Comparison of ENCODE assay signal across 8 mouse cellular contexts in genomic region chr1:84619131-84619760, GRCm38 (mm10).
DNase-seq lines count a peak whose midpoint lies in the region; ATAC-seq lines count a peak whose summit lies in the region.

No protein-coding gene starts in this region.

- H3K4me1 ChIP-seq in heart, embryonic 15.5 days (replicated peaks): peaks cover 4% of the 10 kb centered on the region; the same call in 1 of the 2 replicates
- H3K4me1 ChIP-seq in neural tube, embryonic 12.5 days: peaks cover 44% of the 10 kb centered on the region
- no peaks in the 10 kb centered on the region for H3K4me1 ChIP-seq in limb, embryonic 15.5 days

- 41% methylated on average over 16 of the region's 16 CpGs for WGBS in heart, embryonic 15.5 days
- WGBS in neural tube, embryonic 12.5 days: 29% methylated on average over 16 of the region's 16 CpGs
- WGBS in limb, embryonic 15.5 days: 22% methylated on average over 16 of the region's 16 CpGs

- H3K27me3 ChIP-seq in heart, embryonic 15.5 days: no peaks in the 10 kb centered on the region
- H3K27me3 ChIP-seq in neural tube, embryonic 12.5 days (replicated peaks): no peaks in the 10 kb centered on the region
- H3K27me3 ChIP-seq in limb, embryonic 15.5 days: no peaks in the 10 kb centered on the region

- intact Hi-C loops in heart, postnatal 25 days (cut with DNase I): no loop called here

- no peaks in the 10 kb centered on the region for H3K9me3 ChIP-seq in heart, embryonic 15.5 days (replicated peaks)
- no peaks in the 10 kb centered on the region for H3K9me3 ChIP-seq in neural tube, embryonic 12.5 days
- H3K9me3 ChIP-seq in limb, embryonic 15.5 days: no peaks in the 10 kb centered on the region

- H3K36me3 ChIP-seq in heart, embryonic 15.5 days: no peaks in the 10 kb centered on the region
- no peaks in the 10 kb centered on the region for H3K36me3 ChIP-seq in neural tube, embryonic 12.5 days
- no peaks in the 10 kb centered on the region for H3K36me3 ChIP-seq in limb, embryonic 15.5 days

- H3K4me3 ChIP-seq in heart, embryonic 15.5 days: peak overlapping the region; percentile 21; the same call in 1 of the 2 replicates
- no peak overlapping the region for H3K4me3 ChIP-seq in neural tube, embryonic 12.5 days
- peak overlapping the region; percentile 18; the same call in 1 of the 2 replicates for H3K4me3 ChIP-seq in limb, embryonic 15.5 days

- no peak overlapping the region for H3K27ac ChIP-seq in heart, embryonic 15.5 days
- no peak overlapping the region for H3K27ac ChIP-seq in neural tube, embryonic 12.5 days
- H3K27ac ChIP-seq in limb, embryonic 15.5 days: no peak overlapping the region

- ATAC-seq in heart, embryonic 15.5 days (replicated peaks; ENCODE audit: insufficient number of reproducible peaks, insufficient read depth, low FRiP score, low read depth): no peak
- no peak for ATAC-seq in neural tube, embryonic 12.5 days (ENCODE audit: low FRiP score, low read depth)
- ATAC-seq in limb, embryonic 15.5 days (ENCODE audit: insufficient number of reproducible peaks, low FRiP score, low TSS enrichment, low read depth): no peak
- no peak for ATAC-seq in activated CD4-positive, CD25-positive, alpha-beta regulatory T cell, adult 4 months
- ATAC-seq in megakaryocyte progenitor cell, adult 5-6 weeks (replicated peaks; ENCODE audit: poor library complexity): no peak

- H3K9ac ChIP-seq in heart, embryonic 15.5 days: no peak overlapping the region
- no peak overlapping the region for H3K9ac ChIP-seq in neural tube, embryonic 12.5 days
- H3K9ac ChIP-seq in limb, embryonic 15.5 days: no peak overlapping the region

- DNase-seq in heart, postnatal 25 days (ENCODE audit: low spot score): no peak
- DNase-seq in neural tube, embryonic 10.5 days (ENCODE audit: extremely low spot score, low spot score): no peak
- peak; percentile 63 for DNase-seq in telencephalon, adult 2 months (ENCODE audit: low read depth, low spot score)

- peak overlapping the region; percentile 50 for H3K4me2 ChIP-seq in heart, embryonic 15.5 days
- peak overlapping the region; percentile 41 for H3K4me2 ChIP-seq in neural tube, embryonic 12.5 days (replicated peaks)
- H3K4me2 ChIP-seq in limb, embryonic 15.5 days: peak overlapping the region; percentile 32
